ENCODE assay signal across 9 mouse cellular contexts in genomic region chr4:44119410-44120201, GRCm38 (mm10). TPM values are rescaled to one million over a fixed set of nuclear protein-coding genes. Genes with fewer than 3 reads are reported as not detected.
DNase-seq lines count a peak whose midpoint lies in the region.
"Had no signal": no experiment of that assay in that cellular context is flagged by ENCODE, and none has a peak within 500 bp of the region (broad histone marks: within the 10 kb centered on the region; RNA-seq: fewer than 3 reads in every experiment).

No protein-coding gene starts in this region.

- no peak overlapping the region for H3K27ac ChIP-seq in heart, embryonic 10.5 days
- H3K27ac ChIP-seq: limb, embryonic 13.5 days had no signal

- H3K9me3 ChIP-seq in heart, embryonic 10.5 days = no peaks in the 10 kb centered on the region
- H3K9me3 ChIP-seq: limb, embryonic 13.5 days had no signal

- H3K36me3 ChIP-seq in heart, embryonic 10.5 days = 0 out of 2 replicates have a peak, but pooled peaks cover 4% of the 10 kb centered on the region

- DNase-seq in heart, adult 11 months = peak; percentile 80
- no peak for DNase-seq in heart, embryonic 10.5 days (ENCODE audit: low spot score)
- DNase-seq in ovary, postnatal 14 days (ENCODE audit: low spot score) = peak; percentile 27
- no peak for DNase-seq in ovary, adult 18-20 months (ENCODE audit: low spot score)
- DNase-seq in forelimb bud, embryonic 11.5 days (ENCODE audit: low read depth, low spot score) = peak; percentile 63
- DNase-seq in retina, adult 2 months (ENCODE audit: low read depth, low spot score) = peak; percentile 49
- DNase-seq in adrenal gland, postnatal 25 days = no peak
- no peak for DNase-seq in urinary bladder, postnatal 4 days (ENCODE audit: low spot score in 2 of 2)

- H3K27me3 ChIP-seq in heart, embryonic 10.5 days (ENCODE audit: insufficient read depth, poor library complexity, severe bottlenecking) = peaks cover 3% of the 10 kb centered on the region; the same call in 1 of the 2 replicates
- H3K27me3 ChIP-seq: limb, embryonic 13.5 days had no signal

- no peak overlapping the region for H3K4me3 ChIP-seq in heart, embryonic 10.5 days
- H3K4me3 ChIP-seq: limb, embryonic 13.5 days had no signal

- 49% methylated on average over 9 of the region's 9 CpGs for WGBS in heart, embryonic 10.5 days

- no peaks in the 10 kb centered on the region for H3K4me1 ChIP-seq in heart, embryonic 10.5 days
- H3K4me1 ChIP-seq: limb, embryonic 13.5 days had no signal

RNA-seq across cellular contexts. Expression of gene Gne, which starts 35.6 kb away (rescaled TPM):
- 27.8 and 38.6 TPM in 2 replicates for polyA plus RNA-seq in heart, embryonic 10.5 days (2016; fragmentation: Nextera tagmentation; extraction: Ambion mirVana)
- total RNA-seq in adrenal gland, postnatal 25 days (2021) = 28.7 and 40.6 TPM in 2 replicates

Comparison
In these comparisons a context has a peak if more than half of its experiments do, and no peak if none do; other contexts are left out.
1. DNase-seq: peak in heart, adult 11 months (single experiment), ovary, postnatal 14 days (single experiment), forelimb bud, embryonic 11.5 days (single experiment) and retina, adult 2 months (single experiment); none in heart, embryonic 10.5 days (single experiment), ovary, adult 18-20 months (single experiment), adrenal gland, postnatal 25 days (single experiment) and urinary bladder, postnatal 4 days (0 of 2).